In the genomic region with DNA sequence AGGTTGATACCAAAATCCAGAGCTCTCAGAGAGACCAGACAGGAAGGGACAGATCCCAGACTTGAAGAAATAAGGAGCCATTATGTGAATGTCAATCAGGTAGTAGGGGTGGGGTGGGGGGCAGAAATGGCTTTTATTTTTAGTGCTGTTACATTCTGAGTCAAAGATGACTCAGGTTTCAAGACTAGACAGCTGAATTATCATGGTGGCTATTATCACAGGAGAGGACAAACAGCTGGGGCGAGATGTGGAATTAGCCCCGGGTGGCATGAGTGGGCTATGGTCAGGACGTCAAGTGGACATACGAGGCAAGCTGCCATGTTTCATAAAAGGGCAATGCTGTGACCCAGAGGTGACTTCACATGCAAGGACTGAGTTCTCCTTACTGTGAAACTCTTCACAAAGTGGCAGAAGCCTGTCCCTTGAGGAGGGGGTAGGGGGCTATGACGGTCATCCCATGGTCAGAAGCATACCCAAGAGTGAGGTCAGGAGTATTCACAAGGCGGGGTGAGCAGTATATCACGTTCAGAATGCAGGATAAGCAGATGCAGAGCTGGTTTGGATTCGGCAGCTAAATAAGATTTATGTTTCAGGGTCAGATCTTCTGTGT, we compare ENCODE assay signal across 1 mouse cellular context.
TF ChIP-seq lines count a peak whose summit lies in the region.

No protein-coding gene starts in this region.

TF ChIP-seq in CH12.LX, 34 proteins besides CTCF, POLR2A, EP300 and RAD21 (continued from another document):
- peak; percentile 77; the same call in 1 of the 2 replicates for TF ChIP-seq CHD1 (IDR thresholded peaks at IDR 0.05; ENCODE audit: low read depth, low read length)
- TF ChIP-seq NRF1 (IDR thresholded peaks at IDR 0.05; ENCODE audit: low read depth, low read length), result 0 out of 2 replicates have a peak, but pooled peaks have one; percentile 5
- TF ChIP-seq ELF1 (IDR thresholded peaks at IDR 0.05; ENCODE audit: low read depth, low read length), result no peak
- peak; percentile 95 for TF ChIP-seq MEF2A (IDR thresholded peaks at IDR 0.05; ENCODE audit: borderline replicate concordance, low read depth, low read length)
- no peak; the same call in 1 of the 2 replicates for TF ChIP-seq CHD2 (IDR thresholded peaks at IDR 0.05; ENCODE audit: low read length)
- no peak for TF ChIP-seq USF2 (conservative IDR thresholded peaks at IDR 0.05; ENCODE audit: low read depth, low read length)
- TF ChIP-seq MAX (IDR thresholded peaks at IDR 0.05; ENCODE audit: low read length), result no peak
- TF ChIP-seq POLR2AphosphoS2 (IDR thresholded peaks at IDR 0.05; ENCODE audit: low read depth, low read length), result no peak
- TF ChIP-seq JUND (conservative IDR thresholded peaks at IDR 0.05; ENCODE audit: low read depth, low read length), result peak; percentile 88
- TF ChIP-seq NELFE (IDR thresholded peaks at IDR 0.05; ENCODE audit: low read depth, low read length), result no peak
- peak; percentile 74 for TF ChIP-seq TCF12 (IDR thresholded peaks at IDR 0.05; ENCODE audit: low read depth, low read length)
- peak; percentile 92 for TF ChIP-seq JUN (IDR thresholded peaks at IDR 0.05; ENCODE audit: insufficient read depth, low read depth, low read length)
- TF ChIP-seq MAFK (IDR thresholded peaks at IDR 0.05; ENCODE audit: insufficient replicate concordance, low read length), result peak; percentile 67; the same call in 1 of the 2 replicates
- peak; percentile 61 for TF ChIP-seq BHLHE40 (IDR thresholded peaks at IDR 0.05; ENCODE audit: low read depth, low read length)
- TF ChIP-seq SIN3A (IDR thresholded peaks at IDR 0.05; ENCODE audit: low read length), result peak; percentile 49; the same call in 1 of the 2 replicates
- no peak for TF ChIP-seq UBTF (IDR thresholded peaks at IDR 0.05; ENCODE audit: low read depth, low read length)
- TF ChIP-seq ZC3H11A (IDR thresholded peaks at IDR 0.05; ENCODE audit: low read depth, low read length), result no peak
